Mouse (Mus musculus): ENCODE measurements around the gene Tet2. TPM values are rescaled to one million over a fixed set of nuclear protein-coding genes. Genes with fewer than 3 reads are reported as not detected.

Tet2 gene
- polyA plus RNA-seq, 1 experiment from 2014 or later = 28.4 TPM

DNA sequence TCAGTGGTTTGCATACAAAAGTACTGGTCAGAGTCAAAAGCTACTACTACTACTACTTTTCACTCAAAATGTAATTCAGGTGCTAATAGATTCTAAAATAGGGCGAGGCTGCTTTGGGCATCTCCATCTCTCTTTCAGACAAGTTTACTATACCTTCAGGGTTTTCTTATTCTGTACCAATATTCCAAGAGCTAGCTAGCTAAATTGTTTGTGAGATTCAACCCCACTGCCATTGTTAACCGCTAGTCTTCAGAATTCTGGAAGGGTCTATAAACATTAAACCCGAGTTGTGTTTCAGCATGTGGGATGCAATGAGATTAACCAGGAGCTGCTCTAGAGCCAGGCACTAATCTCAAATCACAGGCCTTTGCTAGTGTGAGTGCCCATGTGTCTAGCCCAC, 12.1 kb downstream of the Tet2 start:
- no peaks in the 10 kb centered on the region for H3K9me3 ChIP-seq (ENCODE audit: control insufficient read depth, low read depth, low read length)
- no peak overlapping the region for H3K4me2 ChIP-seq (replicated peaks; ENCODE audit: low read depth, low read length)
- H3K27ac ChIP-seq (ENCODE audit: low read length) = no peak overlapping the region
- H3K27me3 ChIP-seq (ENCODE audit: control insufficient read depth, insufficient read depth, low read length) = no peaks in the 10 kb centered on the region
- ATAC-seq (ENCODE audit: insufficient number of reproducible peaks, insufficient read depth, low FRiP score, low read depth) = no peak
- H3K36me3 ChIP-seq (ENCODE audit: control insufficient read depth, insufficient read depth, low read length) = no peaks in the 10 kb centered on the region; the same call in 1 of the 2 replicates
- H3K4me3 ChIP-seq (ENCODE audit: low read depth, low read length) = no peak overlapping the region
- 62% methylated on average over 3 of the region's 3 CpGs for WGBS
- no peak overlapping the region for H3K9ac ChIP-seq (replicated peaks; ENCODE audit: low read depth, low read length)
- peaks cover 12% of the 10 kb centered on the region; the same call in 1 of the 2 replicates for H3K4me1 ChIP-seq (ENCODE audit: control insufficient read depth, insufficient read depth, low read length)

- ATAC-seq (ENCODE audit: insufficient number of reproducible peaks, insufficient read depth, low FRiP score, low read depth) = no peak
- no peak overlapping the region for H3K9ac ChIP-seq (replicated peaks; ENCODE audit: low read depth, low read length)
- H3K4me1 ChIP-seq (ENCODE audit: control insufficient read depth, insufficient read depth, low read length) = peaks cover 12% of the 10 kb centered on the region; the same call in 1 of the 2 replicates
- no peak overlapping the region for H3K4me3 ChIP-seq (ENCODE audit: low read depth, low read length)
- H3K27me3 ChIP-seq (ENCODE audit: control insufficient read depth, insufficient read depth, low read length) = no peaks in the 10 kb centered on the region
- H3K4me2 ChIP-seq (replicated peaks; ENCODE audit: low read depth, low read length) = no peak overlapping the region
- WGBS = 73% methylated on average over 6 of the region's 6 CpGs
- no peaks in the 10 kb centered on the region for H3K9me3 ChIP-seq (ENCODE audit: control insufficient read depth, low read depth, low read length)
- no peak overlapping the region for H3K27ac ChIP-seq (ENCODE audit: low read length)
- no peaks in the 10 kb centered on the region; the same call in 1 of the 2 replicates for H3K36me3 ChIP-seq (ENCODE audit: control insufficient read depth, insufficient read depth, low read length)
Observed at GRCm38 (mm10) chr3:133532252-133532651, 12.7 kb downstream of the Tet2 start.

DNA sequence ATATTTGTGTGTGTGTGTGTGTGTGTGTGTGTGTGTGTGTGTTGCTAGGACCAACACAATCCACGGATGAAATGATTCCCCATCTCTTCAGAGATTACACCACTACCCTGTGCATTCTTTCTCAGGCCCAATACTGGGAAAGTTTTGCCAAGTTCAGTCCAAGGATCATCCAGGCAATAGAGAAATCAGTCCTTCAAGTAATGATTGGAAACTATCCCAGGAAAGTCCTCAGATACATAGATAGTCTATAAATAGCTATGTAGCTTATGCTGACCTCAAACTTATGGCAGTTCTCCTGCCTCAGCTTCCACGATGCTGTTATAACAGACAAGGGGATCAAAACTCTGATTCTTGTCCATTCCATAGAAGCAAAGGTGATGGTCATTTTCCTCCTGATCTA, 13.8 kb downstream of the Tet2 start:
- no peak overlapping the region for H3K9ac ChIP-seq (replicated peaks; ENCODE audit: low read depth, low read length)
- no peaks in the 10 kb centered on the region for H3K9me3 ChIP-seq (ENCODE audit: control insufficient read depth, low read depth, low read length)
- ATAC-seq (ENCODE audit: insufficient number of reproducible peaks, insufficient read depth, low FRiP score, low read depth) = no peak
- H3K4me3 ChIP-seq (ENCODE audit: low read depth, low read length) = no peak overlapping the region
- 72% methylated on average over 2 of the region's 2 CpGs for WGBS
- no peaks in the 10 kb centered on the region; the same call in 1 of the 2 replicates for H3K36me3 ChIP-seq (ENCODE audit: control insufficient read depth, insufficient read depth, low read length)
- H3K27ac ChIP-seq (ENCODE audit: low read length) = no peak overlapping the region
- H3K4me1 ChIP-seq (ENCODE audit: control insufficient read depth, insufficient read depth, low read length) = peaks cover 12% of the 10 kb centered on the region; the same call in 1 of the 2 replicates
- no peak overlapping the region for H3K4me2 ChIP-seq (replicated peaks; ENCODE audit: low read depth, low read length)
- no peaks in the 10 kb centered on the region for H3K27me3 ChIP-seq (ENCODE audit: control insufficient read depth, insufficient read depth, low read length)

DNA sequence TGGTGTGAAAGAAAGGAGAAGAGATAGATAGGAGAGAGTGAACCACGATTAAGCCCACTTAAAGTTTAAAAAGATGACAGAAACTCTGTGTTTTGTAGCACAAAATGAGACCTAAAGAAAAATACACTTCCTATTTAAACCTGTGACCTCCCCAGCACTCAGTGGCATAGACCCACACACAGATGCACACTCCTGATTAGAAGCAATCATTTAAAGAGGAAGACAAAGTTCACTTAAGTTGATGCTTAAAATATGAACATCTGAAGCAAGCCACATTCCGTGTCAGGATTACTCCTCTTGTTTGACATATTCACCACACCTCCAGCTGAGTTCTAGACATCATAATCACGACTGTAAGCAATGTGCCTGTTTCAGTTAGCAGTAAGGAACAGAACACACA, 14.3 kb downstream of the Tet2 start:
- no peak overlapping the region for H3K9ac ChIP-seq (replicated peaks; ENCODE audit: low read depth, low read length)
- ATAC-seq (ENCODE audit: insufficient number of reproducible peaks, insufficient read depth, low FRiP score, low read depth) = no peak
- no peaks in the 10 kb centered on the region; the same call in 1 of the 2 replicates for H3K36me3 ChIP-seq (ENCODE audit: control insufficient read depth, insufficient read depth, low read length)
- H3K27me3 ChIP-seq (ENCODE audit: control insufficient read depth, insufficient read depth, low read length) = no peaks in the 10 kb centered on the region
- no peak overlapping the region for H3K4me3 ChIP-seq (ENCODE audit: low read depth, low read length)
- H3K9me3 ChIP-seq (ENCODE audit: control insufficient read depth, low read depth, low read length) = no peaks in the 10 kb centered on the region
- peaks cover 12% of the 10 kb centered on the region; the same call in 1 of the 2 replicates for H3K4me1 ChIP-seq (ENCODE audit: control insufficient read depth, insufficient read depth, low read length)
- 56% methylated on average over 3 of the region's 3 CpGs for WGBS
- no peak overlapping the region for H3K27ac ChIP-seq (ENCODE audit: low read length)
- H3K4me2 ChIP-seq (replicated peaks; ENCODE audit: low read depth, low read length) = no peak overlapping the region

DNA sequence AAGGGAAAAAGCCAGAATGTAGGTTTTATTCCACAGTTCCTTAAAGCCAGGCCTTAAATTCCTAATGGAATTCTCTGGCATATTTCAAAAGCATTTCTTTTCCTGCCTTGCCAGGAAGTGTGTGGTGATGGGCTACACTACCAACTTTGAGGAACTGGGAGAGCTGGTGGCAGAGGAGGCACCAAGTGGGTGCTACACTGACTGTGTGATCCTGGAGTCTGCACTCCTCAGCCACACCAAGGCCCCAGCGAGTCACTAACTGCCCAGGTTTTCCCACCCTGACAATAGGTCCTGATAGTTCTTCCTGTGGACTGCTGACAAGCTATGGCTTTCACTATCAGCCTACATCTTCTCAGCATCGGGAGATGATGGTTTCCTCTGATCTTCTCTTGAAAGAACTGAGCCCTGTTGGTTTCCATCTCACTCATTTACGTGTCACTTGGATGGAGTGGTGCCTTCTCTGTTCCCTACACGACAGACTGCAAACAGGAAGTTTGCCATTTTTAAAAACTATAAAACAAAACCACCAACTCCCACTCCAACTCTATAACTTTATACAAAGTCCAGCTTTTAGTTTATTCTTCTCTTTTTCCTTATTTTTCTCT, 18.7 kb downstream of the Tet2 start:
- H3K36me3 ChIP-seq (ENCODE audit: control insufficient read depth, insufficient read depth, low read length) = no peaks in the 10 kb centered on the region
- no peak overlapping the region for H3K9ac ChIP-seq (replicated peaks; ENCODE audit: low read depth, low read length)
- no peak for ATAC-seq (ENCODE audit: insufficient number of reproducible peaks, insufficient read depth, low FRiP score, low read depth)
- H3K4me3 ChIP-seq (ENCODE audit: low read depth, low read length) = no peak overlapping the region
- H3K27me3 ChIP-seq (ENCODE audit: control insufficient read depth, insufficient read depth, low read length) = no peaks in the 10 kb centered on the region
- H3K9me3 ChIP-seq (ENCODE audit: control insufficient read depth, low read depth, low read length) = no peaks in the 10 kb centered on the region
- no peak overlapping the region for H3K27ac ChIP-seq (ENCODE audit: low read length)
- no peak overlapping the region for H3K4me2 ChIP-seq (replicated peaks; ENCODE audit: low read depth, low read length)
- WGBS = 72% methylated on average over 4 of the region's 4 CpGs
- no peaks in the 10 kb centered on the region for H3K4me1 ChIP-seq (ENCODE audit: control insufficient read depth, insufficient read depth, low read length)

DNA sequence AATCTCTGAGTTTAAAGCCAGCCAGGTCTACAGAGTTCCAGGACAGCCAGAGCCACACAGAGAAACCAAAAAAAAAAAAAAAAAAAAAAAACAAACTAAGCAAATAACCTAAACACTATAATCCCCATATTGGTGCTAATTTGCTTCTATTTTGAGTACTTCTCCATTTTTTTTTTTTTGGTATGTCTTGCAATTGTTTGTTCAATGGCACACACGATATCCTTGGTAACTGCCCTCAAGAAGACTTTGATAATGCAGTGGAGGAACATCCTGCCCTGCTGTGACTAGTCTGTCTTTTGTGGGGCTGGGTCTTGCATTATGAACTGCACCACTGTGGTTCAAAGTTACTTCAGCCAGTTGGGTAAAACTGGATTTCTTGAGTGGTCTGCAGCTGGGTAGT, 19.4 kb downstream of the Tet2 start:
- Histone ChIP-seq H3K27ac (ENCODE audit: low read length) (no peak overlapping the region), H3K9ac (replicated peaks; ENCODE audit: low read depth, low read length) (no peak overlapping the region), H3K27me3 (ENCODE audit: control insufficient read depth, insufficient read depth, low read length) (no peaks in the 10 kb centered on the region), H3K4me2 (replicated peaks; ENCODE audit: low read depth, low read length) (no peak overlapping the region), H3K9me3 (ENCODE audit: control insufficient read depth, low read depth, low read length) (no peaks in the 10 kb centered on the region), H3K36me3 (ENCODE audit: control insufficient read depth, insufficient read depth, low read length) (no peaks in the 10 kb centered on the region), H3K4me1 (ENCODE audit: control insufficient read depth, insufficient read depth, low read length) (no peaks in the 10 kb centered on the region), H3K4me3 (ENCODE audit: low read depth, low read length) (no peak overlapping the region)
- ATAC-seq (ENCODE audit: insufficient number of reproducible peaks, insufficient read depth, low FRiP score, low read depth) = no peak
- 75% methylated on average over 1 of the region's 1 CpGs for WGBS

DNA sequence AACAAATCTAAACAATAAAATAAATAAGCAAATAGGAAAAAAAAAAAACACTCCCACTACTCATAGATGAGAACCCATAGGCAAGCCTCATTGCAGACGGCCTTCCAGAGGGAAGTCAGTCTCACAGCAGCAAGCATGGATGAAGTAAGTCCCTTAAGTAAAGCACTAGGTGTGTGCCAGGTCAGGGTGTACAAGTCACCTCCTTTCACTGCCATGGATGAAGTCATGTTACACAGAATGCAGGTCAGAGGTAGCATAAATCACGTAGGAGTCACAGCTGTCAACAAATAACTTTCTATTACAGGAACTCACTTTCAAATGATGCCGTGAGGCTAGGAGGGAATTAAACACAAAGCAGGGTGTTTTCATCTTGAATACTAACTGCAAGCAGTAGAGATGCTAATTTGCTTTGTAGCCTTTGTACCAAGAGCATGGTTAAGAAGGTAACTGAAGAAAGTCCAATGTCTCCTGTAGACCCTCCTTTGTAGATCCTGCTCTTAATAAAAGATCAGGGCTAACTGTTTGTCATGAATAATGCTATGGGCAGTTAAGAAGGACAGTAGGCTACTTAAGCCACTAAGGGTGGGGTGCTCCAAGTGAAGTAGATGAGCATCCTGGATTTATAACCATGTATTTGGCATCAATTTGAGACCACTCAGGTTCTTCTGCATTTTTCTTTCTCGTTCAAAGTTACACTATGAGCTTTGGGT, 20.4 kb downstream of the Tet2 start:
- Histone ChIP-seq H3K4me1 (ENCODE audit: control insufficient read depth, insufficient read depth, low read length) (no peaks in the 10 kb centered on the region), H3K27ac (ENCODE audit: low read length) (no peak overlapping the region), H3K9ac (replicated peaks; ENCODE audit: low read depth, low read length) (no peak overlapping the region), H3K27me3 (ENCODE audit: control insufficient read depth, insufficient read depth, low read length) (no peaks in the 10 kb centered on the region), H3K4me2 (replicated peaks; ENCODE audit: low read depth, low read length) (no peak overlapping the region), H3K9me3 (ENCODE audit: control insufficient read depth, low read depth, low read length) (no peaks in the 10 kb centered on the region), H3K4me3 (ENCODE audit: low read depth, low read length) (no peak overlapping the region), H3K36me3 (ENCODE audit: control insufficient read depth, insufficient read depth, low read length) (no peaks in the 10 kb centered on the region)
- WGBS = 81% methylated on average over 4 of the region's 4 CpGs
- ATAC-seq (ENCODE audit: insufficient number of reproducible peaks, insufficient read depth, low FRiP score, low read depth) = no peak

- Histone ChIP-seq H3K9me3 (ENCODE audit: control insufficient read depth, low read depth, low read length) (no peaks in the 10 kb centered on the region), H3K4me1 (ENCODE audit: control insufficient read depth, insufficient read depth, low read length) (no peaks in the 10 kb centered on the region), H3K9ac (replicated peaks; ENCODE audit: low read depth, low read length) (no peak overlapping the region), H3K4me3 (ENCODE audit: low read depth, low read length) (no peak overlapping the region), H3K27me3 (ENCODE audit: control insufficient read depth, insufficient read depth, low read length) (no peaks in the 10 kb centered on the region), H3K27ac (ENCODE audit: low read length) (no peak overlapping the region), H3K36me3 (ENCODE audit: control insufficient read depth, insufficient read depth, low read length) (no peaks in the 10 kb centered on the region), H3K4me2 (replicated peaks; ENCODE audit: low read depth, low read length) (no peak overlapping the region)
- ATAC-seq (ENCODE audit: insufficient number of reproducible peaks, insufficient read depth, low FRiP score, low read depth) = no peak
- 83% methylated on average over 6 of the region's 6 CpGs for WGBS
Observed at GRCm38 (mm10) chr3:133523191-133523590, 21.7 kb downstream of the Tet2 start.
